Mouse (Mus musculus) lung, adult 2 months (tissue): ENCODE results near the gene Gm49325. TPM values are rescaled to one million over a fixed set of nuclear protein-coding genes. Genes with fewer than 3 reads are reported as not detected.

Experiments
- DNase-seq: peaks from one replicate; pipeline ENCODE4 v3.0.0; 2022
- H3K4me1 ChIP-seq: fragments of 200-500 bp; 2 replicates; pipeline ENCODE4 v1.6.1; 2011; ENCODE audit warnings: low read length; ENCODE audit not compliant: control insufficient read depth, insufficient read depth
- H3K4me3 ChIP-seq: fragments of 200-500 bp; replicated peaks from 2 replicates; pipeline ENCODE3; 2011; ENCODE audit warnings: low read depth, mild to moderate bottlenecking, control low read depth, low read length; ENCODE audit errors: extremely low read depth
- CTCF ChIP-seq: fragments of 200-500 bp; IDR thresholded peaks from 2 replicates; pipeline ENCODE4 v1.5.1; 2011; ENCODE audit warnings: mild to moderate bottlenecking, low read length, control low read depth; ENCODE audit not compliant: insufficient read depth
- POLR2A ChIP-seq: fragments of 200-500 bp; IDR thresholded peaks from 2 replicates; pipeline ENCODE4 v1.6.1; 2011; ENCODE audit warnings: low read depth, mild to moderate bottlenecking, control low read depth, low read length, borderline replicate concordance; ENCODE audit errors: extremely low read depth
- WGBS: fragments of 180-500 bp; shearing (Covaris S2); methylation state at CpG from one replicate; pipeline ENCODE4 v1.1.7; 2018; 5-methylcytosine and 5-hydroxymethylcytosine counted together
- polyA plus RNA-seq: library from polyadenylated mRNA; depleted of rRNA; stranded (reverse); fragments of >200 nt; gene quantifications from 2 replicates; pipeline ENCODE4 v1.2.3, GENCODE M21; 2012

The Gm49325 gene
- polyA plus RNA-seq, 1 experiment: not detected

DNA sequence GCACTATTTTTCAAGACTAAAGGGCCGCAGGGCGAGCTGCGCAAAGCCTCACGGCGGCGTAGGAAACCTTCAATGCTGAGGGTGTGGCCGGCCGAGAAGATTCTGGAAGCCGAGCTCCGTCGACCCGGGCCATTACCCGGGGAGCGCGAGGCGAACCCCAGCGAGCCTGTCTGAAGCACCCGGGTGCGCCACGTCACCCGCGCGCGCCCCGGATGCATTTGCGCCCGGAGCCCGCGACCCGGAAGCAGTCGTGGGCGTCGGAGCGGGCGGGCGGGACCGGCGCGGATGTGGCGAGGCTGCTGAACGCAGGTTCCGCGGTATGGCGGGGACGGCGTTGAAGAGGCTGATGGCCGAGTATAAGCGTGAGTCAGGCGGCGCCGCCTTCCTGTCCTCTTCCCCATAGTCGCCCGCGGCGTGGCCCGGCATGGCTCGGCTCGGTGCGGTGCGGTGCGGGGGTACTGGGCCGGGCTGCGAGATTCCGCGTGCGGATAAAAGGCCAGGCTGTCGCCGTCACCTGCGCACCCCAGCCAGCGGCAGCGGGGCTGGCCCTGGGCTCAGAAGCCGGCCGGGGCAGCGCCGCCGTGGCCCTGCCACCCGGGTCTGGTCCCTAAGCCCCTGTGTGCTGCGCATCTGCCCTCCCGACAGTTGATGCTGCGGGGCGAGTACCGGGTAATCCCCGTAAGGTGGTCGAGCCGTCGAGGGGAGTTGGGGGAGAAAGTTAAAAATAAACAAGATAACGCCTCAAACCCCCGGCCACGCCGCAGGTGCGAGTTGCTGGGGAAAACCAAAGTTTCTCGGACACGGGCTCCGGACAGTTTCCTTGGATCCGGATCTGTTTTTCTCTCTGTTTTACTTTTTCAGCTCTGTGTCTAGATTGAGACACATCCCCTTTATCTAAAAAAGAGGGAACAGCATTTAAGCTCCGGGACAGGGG, 16.3 kb downstream of the Gm49325 start, which contains the start of gene Ube2g2:
Gene Ube2g2, plus strand, starts transcription at position 221 of the 934 bp plus-strand sequence.
- peak; percentile 93 for DNase-seq
- under 1% methylated on average over 95 of the region's 96 CpGs for WGBS

DNA sequence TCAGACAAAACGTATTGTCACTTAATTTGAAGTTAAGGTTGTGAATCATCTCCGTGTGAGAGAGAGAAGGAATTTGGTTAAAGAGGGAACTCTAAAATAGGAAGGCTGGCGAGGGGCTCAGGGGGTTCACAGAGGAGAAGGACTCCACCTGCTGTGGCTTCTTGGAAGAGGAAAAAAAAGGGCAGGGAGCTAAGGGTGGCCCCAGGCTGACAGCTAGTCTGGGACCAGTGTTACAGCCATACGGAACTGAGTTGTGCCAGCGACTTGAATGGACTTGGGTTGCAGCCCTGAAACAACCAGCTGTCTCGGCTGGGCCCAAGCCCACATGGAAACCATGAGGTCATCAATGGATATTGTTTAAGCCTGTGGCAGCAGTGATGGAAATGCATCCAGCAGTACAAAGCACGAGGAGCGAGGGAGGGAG, 17.1 kb downstream of the Gm49325 start:
- peak overlapping the region; percentile 53 for H3K4me3 ChIP-seq
- peaks cover 31% of the 10 kb centered on the region for H3K4me1 ChIP-seq
- WGBS: 4% methylated on average over 8 of the region's 8 CpGs
- DNase-seq: no peak
- no peak for TF ChIP-seq POLR2A
- TF ChIP-seq CTCF: no peak

More for the DNA sequence above, 16.3 kb downstream of the Gm49325 start, which contains the start of gene Ube2g2:
- peak within 1 kb of the TSS; percentile 76 for H3K4me3 ChIP-seq
- TF ChIP-seq POLR2A: peak; percentile 81
- TF ChIP-seq CTCF: no peak
- peaks cover 31% of the 10 kb centered on the region for H3K4me1 ChIP-seq

DNA sequence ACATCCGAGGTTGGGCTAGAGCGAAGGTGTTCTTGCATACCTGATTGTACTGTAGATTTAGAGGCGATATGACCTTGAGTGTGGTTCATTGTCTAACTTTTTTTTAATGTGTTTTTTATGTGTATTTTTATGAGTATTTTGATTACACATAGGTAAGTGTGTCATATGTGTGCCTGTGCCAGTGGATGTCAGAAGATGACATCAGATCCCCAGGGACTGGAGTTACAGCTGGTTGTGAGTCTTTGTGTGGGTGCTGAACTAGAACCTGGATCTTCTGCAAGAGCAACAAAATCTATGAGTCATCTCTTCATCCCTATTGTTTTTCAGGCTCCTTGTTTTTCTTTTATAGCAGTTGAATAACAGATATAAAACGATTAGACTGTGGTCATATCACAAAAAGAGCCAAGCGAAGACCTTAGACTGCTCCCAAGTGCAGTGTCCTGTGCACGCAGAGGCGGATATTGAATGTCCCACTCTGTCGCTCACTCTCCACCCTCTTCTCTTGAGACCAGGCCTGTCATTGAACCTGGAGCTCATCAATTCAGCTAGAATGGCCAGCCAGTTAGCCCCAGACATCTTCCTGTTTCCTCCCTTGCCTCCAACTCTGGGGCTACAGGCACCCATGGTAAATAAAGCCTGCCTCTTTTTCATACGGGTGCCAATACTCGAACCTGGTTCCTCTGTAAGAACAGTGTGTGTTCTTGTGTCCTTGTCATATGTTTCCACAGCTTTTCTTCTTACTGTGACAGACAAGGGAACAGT, 17.8 kb downstream of the Gm49325 start:
- H3K4me3 ChIP-seq: no peak overlapping the region
- DNase-seq: no peak
- WGBS: 61% methylated on average over 10 of the region's 10 CpGs
- TF ChIP-seq POLR2A: no peak
- H3K4me1 ChIP-seq: peaks cover 31% of the 10 kb centered on the region

DNA sequence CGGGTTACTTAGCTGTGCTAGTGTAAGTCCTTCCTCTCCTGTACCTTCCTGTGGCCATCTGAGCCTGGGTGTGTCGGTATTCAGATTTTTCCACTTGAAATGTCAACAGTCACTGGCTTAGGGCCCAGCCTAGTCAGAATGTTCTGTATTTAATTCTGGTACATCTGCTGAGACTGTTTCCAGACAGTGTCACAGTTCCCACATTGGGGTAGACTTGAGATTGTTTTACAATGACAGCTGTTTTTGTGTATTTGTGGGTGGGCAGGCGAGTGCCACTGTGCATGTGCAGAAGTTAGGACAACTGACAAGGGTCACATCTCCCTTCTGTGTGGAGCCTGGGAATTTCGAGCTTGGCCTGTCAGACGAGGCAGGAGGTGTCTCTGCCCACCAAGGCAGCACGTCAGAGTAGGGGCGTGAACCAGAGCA, 18.6 kb downstream of the Gm49325 start:
- TF ChIP-seq CTCF: no peak
- no peak for TF ChIP-seq POLR2A
- H3K4me3 ChIP-seq: peak overlapping the region; percentile 8
- DNase-seq: peak; percentile 55
- 27% methylated on average over 7 of the region's 7 CpGs for WGBS
- peaks cover 31% of the 10 kb centered on the region for H3K4me1 ChIP-seq

DNA sequence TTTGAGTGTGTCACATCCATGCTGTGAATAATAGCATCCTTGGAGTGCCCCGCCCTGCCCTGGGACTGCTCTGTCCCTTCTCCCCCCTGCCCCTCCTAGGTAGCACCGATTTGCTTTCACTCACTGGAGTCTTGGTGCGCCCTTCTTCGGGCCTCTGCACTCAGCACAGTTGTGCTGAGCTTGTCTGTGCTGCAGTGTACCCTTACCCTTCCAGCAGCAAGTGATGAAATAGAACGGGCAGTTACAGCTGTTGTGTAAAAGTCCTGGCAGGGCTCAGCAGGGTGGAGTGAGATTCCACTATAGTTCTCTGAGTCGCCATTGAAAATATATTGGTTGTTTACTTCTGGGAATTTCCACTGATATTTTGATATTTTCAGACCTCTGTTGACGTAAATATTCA, 20.0 kb downstream of the Gm49325 start:
- TF ChIP-seq POLR2A: no peak
- TF ChIP-seq CTCF: no peak
- no peak overlapping the region for H3K4me3 ChIP-seq
- DNase-seq: no peak
- H3K4me1 ChIP-seq: peaks cover 31% of the 10 kb centered on the region
- WGBS: 41% methylated on average over 7 of the region's 7 CpGs

DNA sequence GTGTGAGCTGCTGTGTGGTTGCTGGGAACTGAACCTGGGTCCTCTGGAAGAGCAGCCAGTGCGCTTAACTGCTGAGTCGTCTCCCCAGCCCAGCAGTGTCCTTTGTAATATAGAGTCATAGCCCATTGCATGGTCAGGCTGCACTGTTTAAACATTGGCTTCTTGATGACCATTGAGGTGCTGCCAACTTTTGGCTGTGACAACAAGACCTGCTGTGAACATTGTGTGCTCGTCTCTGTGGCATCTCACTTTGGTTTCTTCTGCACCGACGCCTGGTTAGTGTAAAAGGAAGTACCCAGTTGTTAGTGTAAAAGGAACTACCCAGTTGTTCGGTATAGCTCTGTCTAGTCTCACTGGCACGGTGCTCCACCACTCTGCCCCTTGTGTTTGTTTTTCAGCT, 20.6 kb downstream of the Gm49325 start:
- TF ChIP-seq POLR2A: no peak
- TF ChIP-seq CTCF: no peak
- no peak for DNase-seq
- 18% methylated on average over 7 of the region's 7 CpGs for WGBS

DNA sequence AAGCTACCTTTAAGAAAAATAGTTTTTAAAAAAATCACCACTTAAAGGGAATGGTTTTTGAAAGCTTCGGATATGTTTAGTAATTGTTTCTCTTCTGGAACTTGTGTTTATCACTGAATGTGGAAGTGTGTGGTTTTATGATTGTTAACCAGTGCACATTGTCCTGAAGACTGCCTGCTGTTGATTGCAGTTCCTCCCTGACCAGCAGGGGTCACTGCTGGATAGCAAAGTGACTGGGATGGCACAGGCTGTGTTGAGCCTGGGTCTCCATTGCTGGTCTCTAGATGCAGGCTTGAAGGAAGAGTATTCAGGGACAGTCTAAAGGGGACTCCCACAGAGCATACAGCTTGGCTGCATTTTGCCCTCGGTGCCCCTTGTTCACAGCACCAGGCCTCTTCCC, 21.5 kb downstream of the Gm49325 start:
- Histone ChIP-seq H3K4me1 (peaks cover 28% of the 10 kb centered on the region), H3K4me3 (no peak overlapping the region)
- TF ChIP-seq POLR2A (no peak), CTCF (peak; percentile 100)
- 28% methylated on average over 2 of the region's 2 CpGs for WGBS
- peak; percentile 75 for DNase-seq

More for the DNA sequence above, 20.6 kb downstream of the Gm49325 start:
- no peak overlapping the region for H3K4me3 ChIP-seq
- H3K4me1 ChIP-seq: peaks cover 29% of the 10 kb centered on the region

DNA sequence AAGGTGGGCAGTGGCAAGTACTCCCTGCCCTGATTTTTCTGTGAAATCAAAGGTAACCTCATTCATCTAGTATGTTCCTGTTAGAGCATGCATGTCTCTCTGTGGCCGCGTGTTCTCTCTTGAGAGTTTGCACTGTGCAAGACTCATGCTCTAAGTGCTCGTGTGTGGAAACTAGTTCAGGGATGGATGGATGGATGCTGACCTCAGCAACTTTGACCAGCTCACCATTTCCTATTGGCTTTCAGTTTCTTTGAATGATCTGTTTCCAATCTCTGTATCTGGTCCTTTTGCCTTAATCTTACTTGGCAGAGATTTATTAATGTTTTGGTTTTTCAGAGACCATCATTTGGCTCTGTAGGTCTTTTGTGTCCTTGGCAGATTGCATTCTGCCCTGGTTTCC, 23.2 kb downstream of the Gm49325 start:
- 71% methylated on average over 3 of the region's 3 CpGs for WGBS
- Histone ChIP-seq H3K4me1 (peaks cover 22% of the 10 kb centered on the region), H3K4me3 (no peak overlapping the region)
- no peak for TF ChIP-seq POLR2A
- TF ChIP-seq CTCF: no peak
- DNase-seq: no peak

DNA sequence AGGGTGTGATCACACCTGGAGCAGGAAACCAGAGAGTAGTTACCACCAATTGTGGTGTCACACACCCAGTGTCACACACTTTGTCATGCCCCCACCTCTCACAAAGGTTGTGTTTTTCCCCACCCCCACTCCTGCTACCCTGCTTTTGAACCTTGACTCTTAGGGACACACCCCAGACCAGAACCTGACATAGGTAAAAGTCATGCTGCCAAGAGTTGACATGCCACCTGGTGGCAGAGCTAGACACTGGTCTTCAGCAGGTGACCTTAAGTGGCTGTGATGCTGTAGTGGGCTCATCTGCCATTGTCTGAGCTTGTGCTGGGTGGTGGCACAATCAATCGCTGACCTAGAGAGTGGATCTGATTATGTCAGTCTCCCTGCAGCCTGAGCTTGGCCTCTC, 24.0 kb downstream of the Gm49325 start:
- DNase-seq: no peak
- 69% methylated on average over 1 of the region's 1 CpGs for WGBS

DNA sequence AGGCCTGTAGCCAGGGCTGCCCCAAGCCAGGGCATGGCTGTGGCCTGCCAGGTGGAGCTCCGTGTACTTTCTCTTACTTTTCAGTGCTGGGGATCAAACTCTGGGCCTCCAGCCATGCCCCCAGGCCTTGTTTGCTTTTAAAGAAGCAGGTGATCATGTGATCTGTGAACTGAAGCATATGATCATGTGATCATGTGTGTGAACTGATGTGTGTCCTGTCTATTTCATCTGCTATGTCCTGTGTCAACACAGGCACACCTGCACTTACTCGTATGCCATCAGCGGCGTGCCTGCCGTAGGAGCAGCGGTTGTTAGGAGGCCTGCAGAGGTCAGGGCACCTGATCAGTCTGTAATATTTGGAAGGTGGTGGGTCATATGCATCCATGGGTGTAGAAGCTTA, 28.0 kb downstream of the Gm49325 start:
- 65% methylated on average over 6 of the region's 6 CpGs for WGBS

More for the DNA sequence above, 24.0 kb downstream of the Gm49325 start:
- Histone ChIP-seq H3K4me3 (no peak overlapping the region), H3K4me1 (peaks cover 18% of the 10 kb centered on the region)
- TF ChIP-seq CTCF (0 out of 2 replicates have a peak, but pooled peaks have one; percentile 22), POLR2A (no peak)

More for the DNA sequence above, 28.0 kb downstream of the Gm49325 start:
- TF ChIP-seq POLR2A (no peak), CTCF (no peak)
- Histone ChIP-seq H3K4me1 (peaks cover 18% of the 10 kb centered on the region), H3K4me3 (no peak overlapping the region)
- no peak for DNase-seq
